Mouse (Mus musculus) regulatory T cell (primary cell): ENCODE measurements around the gene Fam107a.
"Not testable (repeated sequence)": the region's sequence is repeated elsewhere in the genome, so short reads cannot be mapped to it uniquely, and the experiment has no call there.

Source experiments
- in situ Hi-C: fragments of 300-600 bp; cut with MboI, MseI; formaldehyde crosslinking; loops from one replicate; pipeline ENCODE4 v1.15.1; 2025; ENCODE audit warnings: high pct_unique_total_duplicates

Fam107a gene

DNA sequence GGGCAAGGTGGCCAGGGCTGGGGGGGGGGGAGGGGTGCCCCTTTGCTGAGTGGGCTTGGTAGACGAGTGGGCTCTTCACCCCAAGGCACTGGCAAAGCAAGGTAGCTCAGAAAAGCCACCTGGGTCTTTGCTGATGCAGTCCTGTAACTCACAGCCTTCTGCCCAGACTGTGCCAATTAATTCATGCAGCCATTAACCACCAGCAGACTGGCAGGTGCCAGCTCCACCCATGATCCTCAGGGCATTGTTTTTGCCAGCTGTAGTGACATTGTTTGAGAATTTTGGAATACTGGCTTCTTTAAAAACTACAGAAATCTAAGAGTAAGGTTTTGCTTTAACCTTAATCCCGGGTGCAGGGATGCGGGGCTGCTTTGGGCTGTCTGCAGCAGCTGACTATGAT is 2.7 kb upstream of the Fam107a start:
- in situ Hi-C loops = no loop called here

DNA sequence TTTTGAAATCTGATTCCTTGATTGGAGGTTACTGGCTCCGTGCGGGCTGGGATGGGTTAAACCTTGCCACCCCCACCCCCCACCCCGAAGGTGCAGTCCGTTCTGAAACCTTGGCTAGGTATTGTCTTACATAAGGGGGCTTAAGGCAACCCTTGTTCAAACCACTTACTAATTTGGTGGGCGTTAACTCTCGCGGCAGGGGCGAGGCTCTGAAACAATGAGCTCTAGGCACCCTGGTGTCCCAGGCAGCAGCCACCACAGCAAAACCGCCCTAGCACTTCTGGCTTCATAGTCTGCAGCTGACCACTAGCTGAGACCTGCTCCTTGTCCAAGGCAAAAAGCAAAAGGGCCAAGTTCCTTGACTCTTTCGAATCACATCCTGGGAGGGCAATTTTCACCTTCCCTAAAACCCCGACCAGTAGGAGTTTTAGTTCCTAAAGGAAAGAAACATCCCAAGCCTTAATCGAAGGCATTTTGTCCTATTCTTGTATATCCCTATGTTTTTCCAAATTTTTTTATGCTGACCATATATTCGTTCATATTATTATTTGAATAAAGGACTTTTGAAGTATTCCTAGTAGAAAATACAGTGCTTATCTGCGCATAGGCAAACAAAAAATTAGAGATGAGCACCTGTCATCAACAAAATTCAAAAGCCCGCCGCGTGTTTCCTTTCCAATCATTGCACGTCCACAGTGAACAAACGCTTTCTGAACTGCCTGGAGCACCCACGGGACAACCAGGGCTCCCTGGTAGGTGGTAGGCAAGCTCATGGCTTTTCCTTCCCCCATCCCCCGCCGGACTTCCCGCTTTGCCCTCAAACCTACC is 1.2 kb downstream of the Fam107a start:
- in situ Hi-C loops = no loop called here

DNA sequence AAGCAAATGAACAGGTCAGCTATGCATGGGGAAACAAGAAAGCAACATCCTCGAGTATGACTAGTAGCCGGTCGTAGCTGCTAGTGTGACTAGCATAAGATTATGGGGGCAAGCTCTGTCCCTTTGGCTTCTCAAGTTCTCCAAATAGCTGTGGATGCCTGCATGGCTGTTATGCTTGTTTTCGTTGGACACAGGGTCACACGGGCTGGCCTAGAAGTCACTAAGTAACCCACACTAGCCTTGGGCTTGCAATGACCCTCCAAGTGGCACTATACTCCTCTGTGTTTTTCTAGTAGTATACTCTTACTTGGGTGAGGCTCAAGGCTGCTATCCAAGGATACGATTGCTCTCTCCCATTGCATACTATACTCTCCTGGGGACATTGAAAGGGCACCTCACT is 2.7 kb downstream of the Fam107a start:
- in situ Hi-C loops = no loop called here

DNA sequence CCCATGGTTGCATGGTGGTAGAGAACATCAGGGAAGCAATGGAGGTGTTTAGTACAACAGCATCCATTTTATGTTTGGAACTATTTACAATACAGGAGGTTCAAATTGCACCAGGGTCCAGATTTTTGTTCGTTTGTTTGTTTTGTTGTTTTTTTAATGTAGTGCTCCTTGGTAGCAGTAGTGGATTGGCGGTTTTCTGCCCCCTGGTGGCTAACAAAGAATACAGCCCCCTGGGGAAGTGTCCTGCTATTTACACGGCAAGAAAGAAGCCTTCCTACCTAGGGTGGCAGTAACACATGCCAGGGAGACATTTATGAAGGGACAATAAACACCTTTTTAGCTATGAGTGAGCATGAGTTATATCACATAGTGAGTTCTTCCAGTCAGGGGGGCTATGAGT is 3.3 kb downstream of the Fam107a start:
- in situ Hi-C loops = no loop called here

DNA sequence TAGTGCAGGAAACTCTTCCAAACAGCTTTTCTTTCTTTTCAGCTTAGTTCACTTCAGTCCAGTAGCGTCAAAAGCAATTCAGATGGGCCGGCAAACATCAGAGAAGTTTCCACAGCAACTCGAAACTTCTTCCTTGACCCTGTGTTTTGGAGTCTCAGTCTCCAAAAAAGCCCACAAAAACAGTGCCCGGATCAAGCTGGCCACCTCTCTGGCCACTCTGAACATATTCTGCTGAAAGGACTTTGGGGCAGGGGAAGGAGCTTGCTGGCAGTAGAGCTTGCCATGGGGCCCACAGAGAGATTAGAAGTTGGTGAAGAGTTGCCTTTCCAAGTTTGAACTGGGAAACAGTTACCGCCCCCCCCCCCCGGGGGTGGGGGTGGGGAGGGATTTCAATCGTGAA is 3.9 kb downstream of the Fam107a start:
- in situ Hi-C loops = no loop called here

DNA sequence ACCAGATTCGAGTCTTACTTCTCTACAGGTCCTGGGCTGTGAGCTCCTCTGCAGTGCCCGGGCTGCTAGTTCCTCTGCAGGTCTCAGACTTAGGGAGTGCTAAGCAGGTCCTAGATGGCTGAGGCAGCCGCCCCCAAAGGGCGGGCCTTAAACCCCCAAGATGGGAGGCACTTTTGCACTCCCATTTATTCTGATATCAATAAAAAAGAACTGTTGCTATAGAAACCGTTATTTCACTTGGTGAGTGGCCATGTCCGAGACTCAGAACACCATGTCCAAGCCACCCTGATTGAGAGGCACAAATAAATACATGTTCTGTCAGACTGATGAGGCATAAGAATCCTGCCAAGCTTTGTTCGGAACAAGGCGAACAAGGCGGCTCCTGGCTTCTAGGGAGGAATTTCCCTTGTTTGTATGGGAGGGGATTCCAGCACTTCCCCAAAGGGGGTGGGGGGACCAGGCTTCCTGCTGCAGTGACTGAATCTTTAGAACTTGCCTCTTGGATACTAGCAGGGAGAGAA is 8.1 kb downstream of the Fam107a start:
- in situ Hi-C loops = no loop called here

DNA sequence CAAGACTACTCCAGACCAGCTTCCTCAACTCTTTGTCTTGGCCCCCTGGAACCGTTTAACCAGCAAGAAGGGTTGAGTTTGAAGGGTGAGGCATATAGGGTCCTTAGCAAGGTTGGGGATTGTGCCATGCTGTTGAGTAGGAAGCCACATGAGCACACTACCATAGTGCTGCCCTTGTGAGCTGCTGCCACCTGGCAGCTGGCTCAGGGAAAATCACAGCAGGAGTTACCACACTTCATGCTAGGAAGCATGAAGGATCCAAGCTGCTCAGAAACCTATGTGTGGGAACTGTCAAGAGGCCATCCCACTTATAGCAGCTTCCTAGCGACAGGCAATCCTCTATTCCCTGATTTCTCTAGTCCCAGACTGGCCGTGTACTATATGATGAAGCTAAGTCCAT is 9.2 kb downstream of the Fam107a start:
- in situ Hi-C loops = no loop called here

DNA sequence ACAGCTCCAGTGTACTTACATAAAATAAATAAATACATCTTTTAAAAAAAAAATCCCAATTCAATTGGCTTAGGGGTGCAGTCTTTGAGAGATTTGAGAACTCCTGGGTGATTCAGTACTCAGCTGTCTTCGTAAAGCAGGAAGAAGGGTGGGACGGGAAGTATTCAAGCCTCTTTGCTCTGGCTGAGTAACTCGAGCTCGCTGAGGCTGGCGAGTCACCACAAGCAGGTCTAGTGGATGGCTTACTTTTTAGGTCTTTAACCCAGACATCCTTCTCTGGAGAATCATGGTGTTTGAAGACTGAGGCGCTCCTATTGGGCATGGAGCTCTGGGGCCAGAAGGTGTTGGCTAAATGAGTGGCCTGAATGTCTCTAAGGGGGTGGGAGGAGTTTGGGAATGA is 10.9 kb downstream of the Fam107a start:
- in situ Hi-C loops = no loop called here

DNA sequence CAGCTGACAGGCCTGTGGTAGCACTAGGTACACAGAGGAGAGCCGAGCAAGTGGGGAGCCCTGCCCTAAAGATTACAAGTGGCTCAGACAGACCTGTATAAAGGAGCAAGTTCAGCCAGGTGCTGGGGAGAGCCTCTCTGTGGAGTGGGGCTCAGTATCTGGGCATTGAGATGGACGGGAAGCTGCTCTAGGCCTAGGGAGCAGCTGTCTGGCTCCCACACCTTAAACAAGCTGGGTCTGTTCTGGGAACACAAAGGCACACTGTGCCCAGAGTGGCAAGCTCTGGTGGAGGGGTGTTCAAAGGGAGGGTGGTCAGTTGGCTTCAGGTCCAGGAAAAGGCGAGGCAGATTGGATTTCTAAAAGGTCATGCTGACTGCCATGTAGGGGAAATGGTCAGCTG is 12.8 kb downstream of the Fam107a start:
- in situ Hi-C loops = no loop called here

DNA sequence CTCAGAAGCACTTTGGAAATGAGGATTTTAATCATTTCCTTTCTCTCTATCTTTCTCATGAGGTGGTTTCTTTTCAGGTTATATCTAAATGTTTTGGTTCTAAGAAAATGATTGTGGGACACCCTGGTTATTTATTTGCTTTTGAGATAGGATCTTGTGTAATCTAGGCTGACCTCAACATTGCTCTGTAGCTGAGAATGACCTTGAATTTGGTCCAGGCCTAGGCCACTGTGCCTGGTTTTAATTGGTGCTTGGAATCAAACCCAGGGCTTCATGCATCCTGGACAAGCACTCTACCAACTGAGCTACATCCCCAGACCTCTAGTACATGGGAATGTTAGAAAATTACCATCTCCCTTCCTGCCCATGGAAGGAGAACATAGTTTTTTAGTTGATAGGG is 13.7 kb downstream of the Fam107a start:
- in situ Hi-C loops = no loop called here

DNA sequence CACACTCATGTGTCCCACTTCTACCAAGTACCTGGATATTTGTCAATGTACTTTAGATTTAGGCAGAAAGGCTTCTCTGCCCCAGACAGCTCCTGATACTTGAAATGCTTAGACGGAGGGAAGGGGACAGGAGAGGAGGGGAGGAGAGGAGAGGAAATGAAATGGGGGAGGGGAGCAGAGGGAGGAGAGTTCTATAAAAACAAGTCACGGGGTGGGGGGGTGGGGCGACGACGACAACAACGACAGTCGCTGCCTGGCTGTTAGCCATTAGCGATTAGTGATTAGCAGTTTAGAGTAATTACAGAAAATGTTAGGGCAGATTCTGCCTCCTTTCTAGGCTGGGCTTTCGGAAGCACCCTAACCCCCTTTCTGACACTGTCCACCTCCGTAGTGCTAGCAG is 15.1 kb downstream of the Fam107a start:
- in situ Hi-C loops = no loop called here

DNA sequence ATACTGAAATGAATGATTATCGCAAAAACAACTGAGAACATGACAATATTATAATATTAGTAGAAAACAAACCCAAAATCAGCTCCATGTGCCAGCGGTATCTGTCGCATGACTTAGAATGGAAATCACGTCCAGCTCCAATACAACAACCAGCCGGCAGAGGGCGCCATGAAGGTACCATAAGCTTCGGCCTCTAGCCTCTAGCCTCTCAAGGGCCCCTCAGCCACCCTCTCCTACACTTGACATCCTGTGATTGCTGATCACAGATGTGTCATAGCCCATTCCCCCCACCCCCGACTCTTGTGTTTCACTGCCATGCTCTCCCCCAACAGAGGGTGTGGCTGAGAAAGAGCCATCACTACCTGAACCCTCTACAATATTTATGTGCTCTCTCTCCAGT is 17.5 kb downstream of the Fam107a start:
- in situ Hi-C loops = no loop called here

DNA sequence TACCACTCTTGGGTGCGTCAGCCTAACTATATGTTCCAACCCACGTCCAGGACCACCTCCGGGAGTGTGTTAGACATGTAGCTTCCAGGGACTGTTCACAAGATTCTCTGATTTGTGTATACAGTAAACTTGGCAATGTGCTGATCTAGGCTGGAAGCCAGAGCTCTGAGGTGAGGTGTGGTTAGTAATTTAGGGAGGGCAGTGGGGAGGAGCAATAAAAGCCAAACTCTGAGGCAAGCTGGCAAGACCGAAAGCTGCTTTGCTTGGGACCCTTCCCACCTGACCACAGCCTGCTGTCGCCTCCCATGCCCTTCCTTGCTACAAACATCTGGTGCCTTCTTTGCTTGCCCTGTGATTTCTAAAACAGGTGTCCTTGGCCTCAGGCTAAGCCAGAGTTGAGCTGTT is 19.9 kb downstream of the Fam107a start:
- in situ Hi-C loops = no loop called here

DNA sequence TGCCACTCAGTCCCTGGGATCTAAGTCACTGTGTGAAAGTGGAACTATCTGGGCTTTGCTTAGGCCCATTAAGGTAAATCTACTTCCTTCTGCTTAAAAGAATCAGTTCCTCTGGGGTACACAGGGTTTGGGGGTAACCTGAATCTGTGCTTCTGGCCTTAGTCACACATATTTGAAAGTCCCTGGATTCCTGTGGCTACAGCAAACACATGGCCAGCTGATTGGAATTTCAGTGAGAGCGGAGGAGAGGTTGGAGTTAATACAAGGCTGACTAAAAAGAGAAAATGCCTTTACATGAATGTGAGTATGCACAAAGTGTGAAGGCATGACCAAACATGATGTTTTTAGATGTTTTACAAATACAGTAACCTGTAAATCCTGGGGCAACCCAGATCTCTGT is 23.6 kb downstream of the Fam107a start:
- in situ Hi-C loops = no loop called here

DNA sequence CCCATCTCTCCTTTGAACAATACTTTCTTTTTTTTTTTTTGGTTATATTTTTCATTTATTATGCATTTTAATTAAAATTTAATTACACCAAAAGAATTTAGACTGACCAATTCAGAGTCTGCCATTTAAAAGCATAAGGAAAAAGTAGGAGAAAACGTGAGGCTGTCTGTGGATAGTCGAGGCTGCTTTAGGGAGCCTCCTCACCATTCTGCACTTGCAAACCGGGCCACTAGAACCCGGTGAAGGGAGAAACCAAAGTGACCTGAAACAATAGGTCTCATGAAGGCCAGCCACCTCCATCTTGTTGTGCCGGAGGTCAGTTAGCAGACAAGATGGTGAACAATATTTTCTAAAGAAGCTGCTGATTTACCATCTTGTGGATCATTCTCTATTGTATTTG is 31.2 kb downstream of the Fam107a start:
- in situ Hi-C loops = not testable (repeated sequence)

DNA sequence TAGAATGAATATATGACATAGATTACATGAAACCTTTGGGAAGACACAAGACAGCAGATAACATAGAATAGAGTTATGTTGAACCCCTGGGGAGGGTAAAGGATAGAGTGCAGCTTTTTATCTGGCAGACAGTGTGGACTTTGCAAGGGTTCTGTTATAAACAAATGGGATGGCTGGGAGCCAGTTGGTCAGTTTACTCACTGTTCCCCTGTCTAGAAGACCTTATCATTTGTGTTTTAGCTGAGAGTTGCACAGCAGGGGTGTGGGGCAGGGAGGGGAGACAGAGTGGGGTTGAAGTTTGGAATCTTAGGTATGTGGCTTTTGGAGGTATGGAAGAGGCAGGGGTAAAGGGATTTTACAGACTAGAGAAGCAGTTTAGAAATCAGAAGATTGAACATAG is 34.0 kb downstream of the Fam107a start:
- in situ Hi-C loops = no loop called here

DNA sequence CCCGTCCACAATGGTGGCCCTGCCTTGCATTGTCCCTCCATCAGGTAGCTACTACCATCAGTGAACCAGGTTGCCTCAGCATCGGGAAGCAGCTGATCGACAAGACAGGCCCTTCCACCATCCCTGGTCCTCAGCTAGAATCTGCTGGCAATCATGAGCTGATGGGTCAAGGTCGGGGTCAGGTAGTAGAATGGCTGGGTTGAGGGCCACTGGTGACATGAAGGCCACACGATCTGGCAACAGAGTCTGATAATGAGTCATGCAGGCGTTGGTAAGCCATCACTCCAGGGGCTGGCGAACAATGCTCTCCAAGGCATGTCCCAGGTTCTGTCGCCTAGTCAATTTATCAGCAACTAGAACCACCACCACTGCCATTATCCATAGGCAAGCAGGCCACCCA is 46.5 kb downstream of the Fam107a start:
- in situ Hi-C loops = not testable (repeated sequence)

DNA sequence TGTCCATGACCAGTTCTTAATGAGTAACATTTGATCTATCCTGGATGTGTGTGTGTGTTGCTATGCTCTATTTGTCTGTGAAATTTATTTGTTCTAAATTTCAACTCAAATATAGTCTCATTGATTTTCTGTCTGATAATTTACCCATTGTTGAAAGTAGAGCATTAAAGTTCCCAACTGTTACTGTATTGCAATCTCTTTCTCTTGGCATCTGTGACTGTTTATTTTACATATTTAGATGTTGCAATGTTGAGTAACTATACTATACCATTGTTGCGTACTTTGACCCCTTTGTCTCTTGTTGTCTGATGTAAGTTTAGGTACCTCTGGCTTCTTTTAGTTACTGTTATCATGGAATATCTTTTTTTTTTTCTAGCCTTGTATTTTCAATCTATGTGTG is 53.4 kb downstream of the Fam107a start:
- in situ Hi-C loops = no loop called here

DNA sequence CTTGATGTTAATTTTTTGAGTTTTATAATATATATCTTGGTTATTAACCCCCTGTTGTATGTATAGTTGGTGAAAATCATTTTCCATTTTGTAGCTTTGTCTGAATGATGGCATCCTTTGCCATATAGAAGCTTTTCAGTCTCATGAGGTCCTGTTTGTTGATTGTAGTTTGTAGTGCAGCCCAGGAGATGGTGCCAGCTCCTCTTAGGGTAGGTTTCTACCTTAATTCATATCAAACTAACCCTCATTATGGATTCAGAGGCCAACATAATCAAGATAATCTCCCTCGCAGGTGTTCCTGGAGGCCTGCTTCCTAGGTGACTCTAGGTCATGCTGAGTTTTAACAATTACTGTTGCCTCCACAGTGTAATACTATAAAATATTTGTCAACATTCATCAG is 55.6 kb downstream of the Fam107a start:
- in situ Hi-C loops = no loop called here

DNA sequence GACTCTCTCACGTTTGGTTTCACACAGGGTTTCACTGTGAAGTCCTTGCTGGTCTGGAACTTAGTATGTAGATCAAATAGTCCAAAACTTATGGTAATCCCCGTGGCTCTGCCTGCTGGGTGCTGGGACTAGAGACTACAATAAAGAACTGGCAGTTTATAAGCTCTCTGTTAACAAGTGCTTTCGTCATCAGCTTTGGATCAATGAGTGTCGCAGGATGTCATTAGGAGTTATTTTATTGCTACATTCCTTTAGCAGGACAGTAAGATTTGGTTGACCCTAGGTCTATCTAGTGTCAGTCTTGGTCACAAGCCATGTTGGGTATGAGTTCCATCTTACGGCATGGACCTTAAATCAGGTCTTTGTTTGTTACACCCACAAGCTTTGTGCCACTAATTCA is 57.6 kb downstream of the Fam107a start:
- in situ Hi-C loops = no loop called here

DNA sequence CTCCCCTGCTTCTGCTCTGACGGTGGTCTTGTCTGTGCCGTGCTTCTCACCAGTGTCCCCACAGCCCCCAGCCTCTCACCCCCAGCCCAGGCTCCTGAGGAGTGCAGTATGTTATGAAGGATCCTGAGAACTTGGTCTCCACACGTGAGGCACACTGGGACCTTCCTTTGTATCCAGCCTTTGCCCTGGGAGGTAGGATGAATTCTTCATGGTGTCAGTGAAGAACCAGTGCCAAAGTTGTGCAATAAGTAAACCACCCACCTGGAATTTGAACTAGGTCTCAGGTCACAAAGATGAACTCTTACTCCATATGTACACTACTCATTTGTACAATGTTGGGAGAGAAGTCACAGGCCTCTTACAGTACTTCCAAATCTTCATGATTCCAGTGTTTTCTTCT is 58.7 kb downstream of the Fam107a start, which contains the start of gene Acox2:
Acox2 (minus strand) TSS at position 188 of the 400 bp plus-strand sequence.
- in situ Hi-C loops = no loop called here

DNA sequence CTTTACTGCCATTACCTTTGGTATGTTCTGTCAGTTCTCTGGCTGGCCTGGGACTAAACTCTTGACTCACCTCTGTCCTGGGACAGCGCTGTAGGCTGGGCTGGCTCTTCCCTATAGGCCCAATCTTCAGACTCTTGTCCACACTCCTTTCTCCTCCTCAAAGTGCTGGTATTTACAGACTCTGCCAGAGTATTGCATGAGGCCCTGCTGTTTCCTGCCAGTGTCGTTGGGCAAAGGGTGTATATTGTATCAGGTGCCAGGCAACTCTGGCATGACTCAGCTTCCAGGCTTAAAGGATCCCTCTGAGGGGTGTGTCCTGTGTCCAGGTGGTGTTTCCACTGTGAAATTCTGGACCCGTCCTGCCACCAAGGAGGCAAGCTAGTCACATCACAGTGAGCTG is 59.1 kb downstream of the Fam107a start:
- in situ Hi-C loops = no loop called here

DNA sequence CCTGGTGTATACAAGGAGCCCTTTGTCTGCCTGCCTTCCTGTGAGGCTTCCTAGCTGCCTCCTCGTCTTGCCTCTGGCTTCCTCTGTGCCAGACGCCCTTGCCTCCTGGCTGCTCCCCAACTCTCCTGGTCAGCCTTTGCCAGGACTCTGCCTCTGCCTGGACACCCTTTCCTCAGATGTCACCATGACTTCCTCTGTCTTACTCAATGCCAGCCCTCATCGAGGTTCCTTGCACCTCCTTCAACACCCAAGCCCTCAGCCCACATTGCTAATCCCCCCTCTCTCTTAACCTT is 59.5 kb downstream of the Fam107a start:
- in situ Hi-C loops = no loop called here
